Mouse (Mus musculus): ENCODE measurements at regions not wholly inside any gene's neighbourhood (a gene's known extent, or its start where the extent isn't known, plus 50 kb on each side); places are given as distances from the start of the nearest gene placed in this dataset.

GRCm38 (mm10) chr5:146684429-146684828 is 99.4 kb upstream of the Gpr12 start:
- TF ChIP-seq POU5F1 (IDR thresholded peaks at IDR 0.05; ENCODE audit: borderline replicate concordance, low read length) = no peak
- TF ChIP-seq CTCF (conservative IDR thresholded peaks at IDR 0.05; ENCODE audit: low read length) = no peak
- TF ChIP-seq NANOG (IDR thresholded peaks at IDR 0.05; ENCODE audit: borderline replicate concordance, low read length) = no peak
- peaks cover 11% of the 10 kb centered on the region for H3K4me1 ChIP-seq (replicated peaks; ENCODE audit: low read depth, low read length)
- H3K27me3 ChIP-seq (ENCODE audit: insufficient read depth, low read length) = peaks cover 27% of the 10 kb centered on the region; the same call in 1 of the 2 replicates
- H3K4me3 ChIP-seq (replicated peaks; ENCODE audit: low read length) = no peak overlapping the region
- H3K36me3 ChIP-seq (ENCODE audit: insufficient read depth, low read length) = no peaks in the 10 kb centered on the region
- no peaks in the 10 kb centered on the region for H3K9me3 ChIP-seq (ENCODE audit: low read length)

- Histone ChIP-seq H3K4me1 (replicated peaks; ENCODE audit: low read depth, low read length) (peaks cover 20% of the 10 kb centered on the region), H3K36me3 (ENCODE audit: insufficient read depth, low read length) (no peaks in the 10 kb centered on the region), H3K9me3 (ENCODE audit: low read length) (no peaks in the 10 kb centered on the region), H3K4me3 (replicated peaks; ENCODE audit: low read length) (no peak overlapping the region), H3K27me3 (ENCODE audit: insufficient read depth, low read length) (peaks cover 27% of the 10 kb centered on the region; the same call in 1 of the 2 replicates)
- TF ChIP-seq CTCF (conservative IDR thresholded peaks at IDR 0.05; ENCODE audit: low read length) = no peak
- no peak for TF ChIP-seq POU5F1 (IDR thresholded peaks at IDR 0.05; ENCODE audit: borderline replicate concordance, low read length)
- TF ChIP-seq NANOG (IDR thresholded peaks at IDR 0.05; ENCODE audit: borderline replicate concordance, low read length) = no peak
Observed at GRCm38 (mm10) chr5:146683554-146683953, 98.5 kb upstream of the Gpr12 start.

- TF ChIP-seq POU5F1 (IDR thresholded peaks at IDR 0.05; ENCODE audit: borderline replicate concordance, low read length) (no peak), CTCF (conservative IDR thresholded peaks at IDR 0.05; ENCODE audit: low read length) (no peak), NANOG (IDR thresholded peaks at IDR 0.05; ENCODE audit: borderline replicate concordance, low read length) (no peak)
- H3K4me3 ChIP-seq (replicated peaks; ENCODE audit: low read length) = no peak overlapping the region
- no peaks in the 10 kb centered on the region for H3K36me3 ChIP-seq (ENCODE audit: insufficient read depth, low read length)
- H3K4me1 ChIP-seq (replicated peaks; ENCODE audit: low read depth, low read length) = peaks cover 26% of the 10 kb centered on the region
- no peaks in the 10 kb centered on the region for H3K9me3 ChIP-seq (ENCODE audit: low read length)
- H3K27me3 ChIP-seq (ENCODE audit: insufficient read depth, low read length) = peaks cover 27% of the 10 kb centered on the region; the same call in 1 of the 2 replicates
Observed at GRCm38 (mm10) chr5:146682893-146683292, 97.9 kb upstream of the Gpr12 start.

GRCm38 (mm10) chr5:146681512-146681911 is 96.5 kb upstream of the Gpr12 start:
- no peak overlapping the region for H3K4me3 ChIP-seq (replicated peaks; ENCODE audit: low read length)
- TF ChIP-seq CTCF (conservative IDR thresholded peaks at IDR 0.05; ENCODE audit: low read length) (no peak), NANOG (IDR thresholded peaks at IDR 0.05; ENCODE audit: borderline replicate concordance, low read length) (no peak), POU5F1 (IDR thresholded peaks at IDR 0.05; ENCODE audit: borderline replicate concordance, low read length) (no peak)
- H3K4me1 ChIP-seq (replicated peaks; ENCODE audit: low read depth, low read length) = peaks cover 33% of the 10 kb centered on the region
- peaks cover 24% of the 10 kb centered on the region; the same call in 1 of the 2 replicates for H3K27me3 ChIP-seq (ENCODE audit: insufficient read depth, low read length)
- no peaks in the 10 kb centered on the region for H3K36me3 ChIP-seq (ENCODE audit: insufficient read depth, low read length)
- H3K9me3 ChIP-seq (ENCODE audit: low read length) = no peaks in the 10 kb centered on the region

GRCm38 (mm10) chr5:146679198-146679681 is 94.2 kb upstream of the Gpr12 start:
- H3K4me1 ChIP-seq (replicated peaks; ENCODE audit: low read depth, low read length) = peaks cover 53% of the 10 kb centered on the region
- H3K27me3 ChIP-seq (ENCODE audit: insufficient read depth, low read length) = peaks cover 8% of the 10 kb centered on the region; the same call in 1 of the 2 replicates
- H3K4me3 ChIP-seq (replicated peaks; ENCODE audit: low read length) = no peak overlapping the region
- no peaks in the 10 kb centered on the region for H3K36me3 ChIP-seq (ENCODE audit: insufficient read depth, low read length)
- TF ChIP-seq NANOG (IDR thresholded peaks at IDR 0.05; ENCODE audit: borderline replicate concordance, low read length) (no peak), POU5F1 (IDR thresholded peaks at IDR 0.05; ENCODE audit: borderline replicate concordance, low read length) (no peak), CTCF (conservative IDR thresholded peaks at IDR 0.05; ENCODE audit: low read length) (no peak)
- no peaks in the 10 kb centered on the region for H3K9me3 ChIP-seq (ENCODE audit: low read length)

- Histone ChIP-seq H3K9me3 (ENCODE audit: low read length) (no peaks in the 10 kb centered on the region), H3K36me3 (ENCODE audit: insufficient read depth, low read length) (no peaks in the 10 kb centered on the region), H3K4me3 (replicated peaks; ENCODE audit: low read length) (no peak overlapping the region), H3K4me1 (replicated peaks; ENCODE audit: low read depth, low read length) (peaks cover 57% of the 10 kb centered on the region), H3K27me3 (ENCODE audit: insufficient read depth, low read length) (peaks cover 8% of the 10 kb centered on the region; the same call in 1 of the 2 replicates)
- TF ChIP-seq POU5F1 (IDR thresholded peaks at IDR 0.05; ENCODE audit: borderline replicate concordance, low read length) (no peak), NANOG (IDR thresholded peaks at IDR 0.05; ENCODE audit: borderline replicate concordance, low read length) (no peak), CTCF (conservative IDR thresholded peaks at IDR 0.05; ENCODE audit: low read length) (no peak)
Observed at GRCm38 (mm10) chr5:146678775-146679170, 93.7 kb upstream of the Gpr12 start.

GRCm38 (mm10) chr5:146678049-146678774 is 93.2 kb upstream of the Gpr12 start:
- no peaks in the 10 kb centered on the region for H3K36me3 ChIP-seq (ENCODE audit: insufficient read depth, low read length)
- H3K27me3 ChIP-seq (ENCODE audit: insufficient read depth, low read length) = peaks cover 5% of the 10 kb centered on the region
- no peak overlapping the region for H3K4me3 ChIP-seq (replicated peaks; ENCODE audit: low read length)
- H3K4me1 ChIP-seq (replicated peaks; ENCODE audit: low read depth, low read length) = peaks cover 57% of the 10 kb centered on the region
- TF ChIP-seq POU5F1 (IDR thresholded peaks at IDR 0.05; ENCODE audit: borderline replicate concordance, low read length) = no peak
- H3K9me3 ChIP-seq (ENCODE audit: low read length) = no peaks in the 10 kb centered on the region

- Histone ChIP-seq H3K27me3 (ENCODE audit: insufficient read depth, low read length) (peaks cover 5% of the 10 kb centered on the region), H3K9me3 (ENCODE audit: low read length) (no peaks in the 10 kb centered on the region)
- no peak for TF ChIP-seq POU5F1 (IDR thresholded peaks at IDR 0.05; ENCODE audit: borderline replicate concordance, low read length)
- no peak for TF ChIP-seq NANOG (IDR thresholded peaks at IDR 0.05; ENCODE audit: borderline replicate concordance, low read length)
- TF ChIP-seq CTCF (conservative IDR thresholded peaks at IDR 0.05; ENCODE audit: low read length) = no peak
Observed at GRCm38 (mm10) chr5:146677151-146677515, 92.1 kb upstream of the Gpr12 start.

More at GRCm38 (mm10) chr5:146677151-146677515, 92.1 kb upstream of the Gpr12 start:
- Histone ChIP-seq H3K4me1 (replicated peaks; ENCODE audit: low read depth, low read length) (peaks cover 57% of the 10 kb centered on the region), H3K4me3 (replicated peaks; ENCODE audit: low read length) (no peak overlapping the region), H3K36me3 (ENCODE audit: insufficient read depth, low read length) (no peaks in the 10 kb centered on the region)
